ENCODE assay signal across 8 mouse cellular contexts in genomic region chr2:119237871-119238220, GRCm38 (mm10). TPM values are rescaled to one million over a fixed set of nuclear protein-coding genes. Genes with fewer than 3 reads are reported as not detected.
DNase-seq lines count a peak whose midpoint lies in the region; ATAC-seq lines count a peak whose summit lies in the region.

No protein-coding gene starts in this region.

- WGBS in heart, embryonic 10.5 days = 2% methylated on average over 31 of the region's 31 CpGs
- WGBS in intestine, embryonic 16.5 days = under 1% methylated on average over 31 of the region's 31 CpGs
- WGBS in neural tube, embryonic 11.5 days = 1% methylated on average over 31 of the region's 31 CpGs

- DNase-seq in heart, embryonic 10.5 days (ENCODE audit: low spot score) = no peak
- no peak for DNase-seq in heart, adult 9 months (ENCODE audit: low spot score in 2 of 2)
- DNase-seq in 3134 (ENCODE audit: extremely low read depth, insufficient read length, low spot score) = peak; percentile 19
- peak; percentile 20 for DNase-seq in embryo, embryonic 11 days
- no peak for DNase-seq in neural tube, embryonic 11.5 days (ENCODE audit: low spot score)
- no peak for DNase-seq in cerebellum, postnatal 25 days
- no peak for DNase-seq in right cerebral cortex, postnatal 25 days

- peaks cover 89% of the 10 kb centered on the region for H3K27me3 ChIP-seq in heart, embryonic 10.5 days (ENCODE audit: insufficient read depth, poor library complexity, severe bottlenecking)
- H3K27me3 ChIP-seq in intestine, embryonic 16.5 days (replicated peaks; ENCODE audit: control insufficient read depth, insufficient read depth, low read length) = peaks cover 32% of the 10 kb centered on the region
- peaks cover 40% of the 10 kb centered on the region for H3K27me3 ChIP-seq in neural tube, embryonic 11.5 days (ENCODE audit: control insufficient read depth, insufficient read depth, low read length)

- peak overlapping the region; percentile 83 for H3K9ac ChIP-seq in intestine, embryonic 16.5 days (ENCODE audit: low read depth, low read length)
- no peak overlapping the region for H3K9ac ChIP-seq in neural tube, embryonic 11.5 days (ENCODE audit: low read length)

- peak overlapping the region; percentile 66 for H3K4me2 ChIP-seq in intestine, embryonic 16.5 days (ENCODE audit: low read depth, low read length)
- H3K4me2 ChIP-seq in neural tube, embryonic 11.5 days (ENCODE audit: low read depth) = peak overlapping the region; percentile 61

- H3K4me1 ChIP-seq in heart, embryonic 10.5 days = peaks cover 14% of the 10 kb centered on the region
- peaks cover 9% of the 10 kb centered on the region; the same call in 1 of the 2 replicates for H3K4me1 ChIP-seq in intestine, embryonic 16.5 days (ENCODE audit: control insufficient read depth, insufficient read depth, low read length)
- H3K4me1 ChIP-seq in neural tube, embryonic 11.5 days (ENCODE audit: control insufficient read depth, insufficient read depth, low read length) = peaks cover 10% of the 10 kb centered on the region; the same call in 1 of the 2 replicates

- H3K4me3 ChIP-seq in heart, embryonic 10.5 days = peak overlapping the region; percentile 63
- peak overlapping the region; percentile 63 for H3K4me3 ChIP-seq in intestine, embryonic 16.5 days (ENCODE audit: low read length)
- H3K4me3 ChIP-seq in neural tube, embryonic 11.5 days (ENCODE audit: low read depth, low read length) = peak overlapping the region; percentile 35

- H3K36me3 ChIP-seq in heart, embryonic 10.5 days = no peaks in the 10 kb centered on the region
- H3K36me3 ChIP-seq in intestine, embryonic 16.5 days (ENCODE audit: control insufficient read depth, insufficient read depth, low read length) = no peaks in the 10 kb centered on the region
- no peaks in the 10 kb centered on the region for H3K36me3 ChIP-seq in neural tube, embryonic 11.5 days (ENCODE audit: control insufficient read depth, insufficient read depth, low read length)

- no peaks in the 10 kb centered on the region for H3K9me3 ChIP-seq in heart, embryonic 10.5 days
- no peaks in the 10 kb centered on the region for H3K9me3 ChIP-seq in intestine, embryonic 16.5 days (ENCODE audit: control insufficient read depth, low read length)
- no peaks in the 10 kb centered on the region for H3K9me3 ChIP-seq in neural tube, embryonic 11.5 days (ENCODE audit: control insufficient read depth, low read length)

- H3K27ac ChIP-seq in heart, embryonic 10.5 days = peak overlapping the region; percentile 43
- H3K27ac ChIP-seq in intestine, embryonic 16.5 days (ENCODE audit: low read length) = peak overlapping the region; percentile 94
- no peak overlapping the region for H3K27ac ChIP-seq in neural tube, embryonic 11.5 days (ENCODE audit: low read depth, low read length)

- 0 out of 2 replicates have a peak, but pooled peaks have one; percentile 1 for ATAC-seq in intestine, embryonic 16.5 days
- ATAC-seq in neural tube, embryonic 11.5 days (ENCODE audit: insufficient read depth, low FRiP score, low TSS enrichment) = no peak

RNA-seq across cellular contexts. Expression of gene Spint1, which starts 0.7 kb away (rescaled TPM):
- 2.6 and 8.8 TPM in 2 replicates for polyA plus RNA-seq in heart, embryonic 10.5 days (2016; fragmentation: Nextera tagmentation; extraction: Ambion mirVana)
- 114 and 132 TPM in 2 replicates for polyA plus RNA-seq in intestine, embryonic 16.5 days (2015; fragmentation: Nextera tagmentation; extraction: Ambion mirVana)
- polyA plus RNA-seq in neural tube, embryonic 11.5 days (2014; fragmentation: Nextera tagmentation; extraction: Ambion mirVana) = 2.7 and 2.8 TPM in 2 replicates

RNA-seq across cellular contexts. Expression of gene Ppp1r14d, which starts 8.1 kb away (rescaled TPM):
- 0.18 TPM in 1 of 2 replicates, not detected in the other for polyA plus RNA-seq in heart, embryonic 10.5 days (2016; fragmentation: Nextera tagmentation; extraction: Ambion mirVana)
- 30.1 and 35.2 TPM in 2 replicates for polyA plus RNA-seq in intestine, embryonic 16.5 days (2015; fragmentation: Nextera tagmentation; extraction: Ambion mirVana)
- not detected in 2 replicates for polyA plus RNA-seq in neural tube, embryonic 11.5 days (2014; fragmentation: Nextera tagmentation; extraction: Ambion mirVana)

RNA-seq across cellular contexts. Expression of gene Dnajc17, which starts 29.3 kb away (rescaled TPM):
- 14.8 and 19.5 TPM in 2 replicates for polyA plus RNA-seq in heart, embryonic 10.5 days (2016; fragmentation: Nextera tagmentation; extraction: Ambion mirVana)
- polyA plus RNA-seq in intestine, embryonic 16.5 days (2015; fragmentation: Nextera tagmentation; extraction: Ambion mirVana) = 10.3 and 14.9 TPM in 2 replicates
- polyA plus RNA-seq in neural tube, embryonic 11.5 days (2014; fragmentation: Nextera tagmentation; extraction: Ambion mirVana) = 19.4 and 20.3 TPM in 2 replicates

RNA-seq across cellular contexts. Expression of gene Zfyve19, which starts 29.4 kb away (rescaled TPM):
- polyA plus RNA-seq in heart, embryonic 10.5 days (2016; fragmentation: Nextera tagmentation; extraction: Ambion mirVana) = 46.4 and 50.4 TPM in 2 replicates
- polyA plus RNA-seq in intestine, embryonic 16.5 days (2015; fragmentation: Nextera tagmentation; extraction: Ambion mirVana) = 69.1 and 69.8 TPM in 2 replicates
- 43.0 and 52.5 TPM in 2 replicates for polyA plus RNA-seq in neural tube, embryonic 11.5 days (2014; fragmentation: Nextera tagmentation; extraction: Ambion mirVana)

RNA-seq across cellular contexts. Expression of gene Rhov, which starts 33.2 kb away (rescaled TPM):
- 0.39 TPM in 1 of 2 replicates, not detected in the other for polyA plus RNA-seq in heart, embryonic 10.5 days (2016; fragmentation: Nextera tagmentation; extraction: Ambion mirVana)
- polyA plus RNA-seq in intestine, embryonic 16.5 days (2015; fragmentation: Nextera tagmentation; extraction: Ambion mirVana) = 3.9 and 4.1 TPM in 2 replicates
- polyA plus RNA-seq in neural tube, embryonic 11.5 days (2014; fragmentation: Nextera tagmentation; extraction: Ambion mirVana) = 2.3 and 2.4 TPM in 2 replicates

Comparison
In these comparisons a context has a peak if more than half of its experiments do, and no peak if none do; other contexts are left out.
1. DNase-seq: peak in 3134 (single experiment) and embryo, embryonic 11 days (single experiment); none in heart, embryonic 10.5 days (single experiment), heart, adult 9 months (0 of 2), neural tube, embryonic 11.5 days (single experiment), cerebellum, postnatal 25 days (0 of 2) and right cerebral cortex, postnatal 25 days (single experiment).
2. RNA of gene Spint1, which starts 0.7 kb away (polyA plus RNA-seq): 114 to 132 TPM in intestine, embryonic 16.5 days; 2.6 to 8.8 TPM in heart, embryonic 10.5 days and 2.7 to 2.8 TPM in neural tube, embryonic 11.5 days; every median in the first group is over 10 times any median in the second.
3. RNA of gene Ppp1r14d, which starts 8.1 kb away (polyA plus RNA-seq): 30.1 to 35.2 TPM in intestine, embryonic 16.5 days; 0.18 TPM in heart, embryonic 10.5 days and not detected in neural tube, embryonic 11.5 days; every median in the first group is over 10 times any median in the second.
4. Peak in every context shown above with its lines, with median percentiles within 50 percentile points of each other: H3K4me3 ChIP-seq.